Mouse (Mus musculus) heart, adult 2 months (tissue): ENCODE measurements around the gene U2af2.

Source experiments
- CTCF ChIP-seq: fragments of 200-600 bp; IDR thresholded peaks from 2 replicates; pipeline ENCODE4 v1.8.1; 2022; ENCODE audit warnings: antibody characterized with exemption, mild to moderate bottlenecking, moderate library complexity
- EP300 ChIP-seq: fragments of 200-500 bp; IDR thresholded peaks from 2 replicates; pipeline ENCODE4 v1.6.1; 2011; ENCODE audit warnings: low read depth, low read length, control low read depth; ENCODE audit not compliant: insufficient read depth
- POLR2A ChIP-seq: fragments of 200-500 bp; IDR thresholded peaks from 2 replicates; pipeline ENCODE4 v1.6.1; 2011; ENCODE audit warnings: mild to moderate bottlenecking, low read depth, low read length, control low read depth; ENCODE audit not compliant: insufficient read depth

DNA sequence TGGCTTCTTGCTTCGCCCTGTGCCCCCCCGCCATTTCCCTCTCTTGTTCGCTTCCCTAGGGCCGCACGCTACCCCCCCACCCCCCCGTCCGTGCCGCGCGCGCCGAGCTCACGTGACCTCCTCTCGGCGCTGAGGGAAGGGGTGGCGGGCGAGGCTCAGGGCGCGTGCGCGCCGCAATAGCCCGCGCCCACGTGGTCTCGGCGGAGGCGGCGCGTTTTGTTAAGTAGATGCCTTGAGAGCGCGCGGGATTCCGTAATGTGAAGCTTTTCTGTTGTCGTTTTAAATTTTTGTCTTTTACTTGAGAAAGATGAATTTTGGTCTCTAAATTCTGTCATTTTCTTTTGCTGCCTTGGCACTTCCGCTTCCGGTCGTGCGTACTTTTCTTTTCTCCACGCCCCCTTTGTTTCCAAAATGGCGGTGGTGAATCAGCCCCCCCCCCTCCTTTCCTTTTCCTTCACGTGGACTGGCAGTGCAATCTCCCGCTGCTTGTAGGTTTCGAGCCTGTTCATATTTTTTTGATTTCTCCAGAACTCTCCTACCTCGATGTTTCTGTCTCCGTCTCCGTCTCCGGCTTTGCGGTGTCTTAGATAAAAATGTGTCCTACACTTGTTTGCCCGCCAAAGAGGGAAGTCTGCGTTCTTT is 538 bp downstream of the U2af2 start:
- TF ChIP-seq POLR2A (no peak; the same call in 1 of the 2 replicates), EP300 (no peak), CTCF (no peak)
